Mouse (Mus musculus): Measurements from ENCODE around the gene Mdfi. TPM values are rescaled to one million over a fixed set of nuclear protein-coding genes. Genes with fewer than 3 reads are reported as not detected.

Gene Mdfi
- polyA plus RNA-seq, 1 experiment from 2014 or later: 7.7 TPM

DNA sequence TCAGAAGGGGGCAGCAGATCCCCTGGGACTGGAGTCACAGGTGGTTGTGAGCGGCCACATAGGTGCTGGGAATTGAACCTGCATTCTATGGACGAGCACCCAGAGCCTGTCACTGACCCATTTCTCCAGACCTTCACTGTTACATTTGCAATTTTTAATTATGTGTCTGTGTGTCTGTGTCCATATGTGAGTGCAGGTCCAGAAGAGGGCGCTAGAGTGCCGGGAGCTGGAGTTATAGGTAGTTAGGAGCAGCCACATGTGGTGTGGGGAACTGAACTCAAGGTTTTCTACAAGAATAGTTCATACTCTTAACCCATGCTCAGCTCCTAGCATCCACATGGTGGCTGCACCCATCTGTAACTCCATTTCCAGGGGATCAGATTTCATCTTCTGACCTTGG, 37.5 kb downstream of the Mdfi start:
- 71% methylated on average over 4 of the region's 4 CpGs for WGBS
- H3K27ac ChIP-seq: no peak overlapping the region
- ATAC-seq (ENCODE audit: low FRiP score) (no peak), DNase-seq (ENCODE audit: low spot score) (no peak)
- peaks cover 7% of the 10 kb centered on the region for H3K4me1 ChIP-seq (replicated peaks; ENCODE audit: control insufficient read depth, insufficient read depth, low read length)
- H3K4me2 ChIP-seq (replicated peaks): no peak overlapping the region
- H3K9ac ChIP-seq: no peak overlapping the region
- H3K36me3 ChIP-seq (replicated peaks; ENCODE audit: control insufficient read depth, insufficient read depth): no peaks in the 10 kb centered on the region
- no peak overlapping the region for H3K4me3 ChIP-seq (replicated peaks; ENCODE audit: low read length)
- H3K9me3 ChIP-seq (ENCODE audit: control insufficient read depth, low read length): no peaks in the 10 kb centered on the region
- no peaks in the 10 kb centered on the region for H3K27me3 ChIP-seq (ENCODE audit: control insufficient read depth, insufficient read depth, low read length)

DNA sequence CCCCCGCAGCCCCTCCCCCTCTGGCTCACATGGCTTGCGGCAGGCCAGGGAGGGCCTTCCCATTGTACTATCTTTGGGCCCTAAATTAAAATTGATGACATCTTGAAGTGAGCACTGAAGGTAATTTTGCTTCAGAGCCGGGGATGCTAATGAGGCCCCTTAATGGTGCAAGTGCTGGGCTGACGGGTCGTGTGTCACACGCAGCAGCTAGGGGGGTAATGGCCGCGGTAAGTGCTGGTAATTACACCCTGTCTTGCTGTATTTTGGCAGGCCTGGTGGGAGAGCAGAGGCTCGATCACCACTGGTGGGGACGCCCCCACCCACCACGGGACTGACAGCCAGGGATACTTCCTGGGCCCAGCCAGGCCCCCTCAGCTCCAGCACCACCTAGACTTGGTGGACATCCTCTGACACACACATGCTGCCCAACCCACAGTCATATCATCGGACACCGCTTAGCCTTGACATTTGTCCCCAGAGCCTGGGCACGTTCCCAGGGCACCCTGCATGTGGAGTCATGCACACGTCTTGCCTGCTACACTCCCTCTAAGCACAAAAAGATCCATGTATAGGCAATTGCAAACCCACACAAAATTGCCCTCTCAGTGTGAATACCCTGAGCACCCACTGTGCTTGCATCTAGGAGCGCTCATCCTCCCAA, 38.2 kb downstream of the Mdfi start:
- ATAC-seq (ENCODE audit: low FRiP score): no peak
- 45% methylated on average over 16 of the region's 16 CpGs for WGBS

DNA sequence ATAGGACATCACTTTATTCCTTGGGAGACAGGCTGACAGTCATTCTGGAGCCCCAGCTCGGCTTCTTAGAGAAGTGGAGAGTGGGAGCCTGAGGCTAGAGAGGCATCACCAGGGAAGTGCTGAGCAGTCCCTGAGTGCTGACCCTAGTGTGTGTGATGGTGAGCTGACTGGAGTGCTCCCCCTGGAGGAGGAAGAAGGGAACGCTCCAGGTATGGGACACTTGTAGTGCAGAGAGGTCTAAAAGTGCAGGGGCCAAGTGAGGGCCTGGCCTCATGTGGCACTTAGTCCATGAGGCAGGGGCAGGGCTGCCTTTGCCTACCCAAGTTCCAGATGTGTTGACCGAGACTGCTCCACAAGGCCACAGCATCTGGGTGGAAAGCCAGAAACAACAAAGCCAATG, 39.0 kb downstream of the Mdfi start:
- DNase-seq (ENCODE audit: low spot score) (no peak), ATAC-seq (ENCODE audit: low FRiP score) (no peak)
- no peaks in the 10 kb centered on the region for H3K27me3 ChIP-seq (ENCODE audit: control insufficient read depth, insufficient read depth, low read length)
- H3K27ac ChIP-seq: no peak overlapping the region
- no peaks in the 10 kb centered on the region for H3K36me3 ChIP-seq (replicated peaks; ENCODE audit: control insufficient read depth, insufficient read depth)
- H3K4me1 ChIP-seq (replicated peaks; ENCODE audit: control insufficient read depth, insufficient read depth, low read length): peaks cover 7% of the 10 kb centered on the region
- no peaks in the 10 kb centered on the region for H3K9me3 ChIP-seq (ENCODE audit: control insufficient read depth, low read length)
- no peak overlapping the region for H3K4me2 ChIP-seq (replicated peaks)
- no peak overlapping the region for H3K4me3 ChIP-seq (replicated peaks; ENCODE audit: low read length)
- H3K9ac ChIP-seq: no peak overlapping the region
- 43% methylated on average over 3 of the region's 3 CpGs for WGBS

More for the DNA sequence above, 38.2 kb downstream of the Mdfi start:
- Histone ChIP-seq H3K27ac (no peak overlapping the region), H3K27me3 (ENCODE audit: control insufficient read depth, insufficient read depth, low read length) (no peaks in the 10 kb centered on the region), H3K9ac (no peak overlapping the region), H3K9me3 (ENCODE audit: control insufficient read depth, low read length) (no peaks in the 10 kb centered on the region), H3K4me2 (replicated peaks) (no peak overlapping the region), H3K4me3 (replicated peaks; ENCODE audit: low read length) (no peak overlapping the region), H3K36me3 (replicated peaks; ENCODE audit: control insufficient read depth, insufficient read depth) (no peaks in the 10 kb centered on the region), H3K4me1 (replicated peaks; ENCODE audit: control insufficient read depth, insufficient read depth, low read length) (peaks cover 7% of the 10 kb centered on the region)
- no peak for DNase-seq (ENCODE audit: low spot score)

DNA sequence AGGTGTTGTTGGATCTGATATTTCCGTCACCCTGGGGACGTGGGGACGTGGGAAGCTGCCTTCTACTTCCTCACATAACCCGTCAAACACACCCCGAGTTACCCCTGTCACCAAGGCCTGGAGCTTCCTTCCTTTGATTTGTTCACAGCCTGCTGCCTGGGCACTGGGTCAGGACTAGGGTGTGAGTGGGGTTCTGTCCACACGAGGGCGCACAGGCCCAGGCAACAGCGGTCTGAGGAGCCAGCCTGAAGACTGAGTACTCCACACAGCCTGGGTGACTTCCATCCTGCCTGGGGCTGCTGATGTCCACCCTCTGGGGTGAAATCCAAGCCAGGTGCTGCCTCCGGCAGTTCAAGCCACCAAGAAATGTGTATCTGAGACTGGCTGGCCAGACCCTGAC, 41.1 kb downstream of the Mdfi start:
- H3K4me2 ChIP-seq (replicated peaks): no peak overlapping the region
- H3K4me3 ChIP-seq (replicated peaks; ENCODE audit: low read length): no peak overlapping the region
- H3K27me3 ChIP-seq (ENCODE audit: control insufficient read depth, insufficient read depth, low read length): no peaks in the 10 kb centered on the region
- DNase-seq (ENCODE audit: low spot score) (peak; percentile 83), ATAC-seq (ENCODE audit: low FRiP score) (peak; percentile 75)
- H3K4me1 ChIP-seq (replicated peaks; ENCODE audit: control insufficient read depth, insufficient read depth, low read length): peaks cover 7% of the 10 kb centered on the region
- WGBS: 13% methylated on average over 9 of the region's 9 CpGs
- H3K27ac ChIP-seq: no peak overlapping the region
- H3K9ac ChIP-seq: no peak overlapping the region
- no peaks in the 10 kb centered on the region for H3K9me3 ChIP-seq (ENCODE audit: control insufficient read depth, low read length)
- no peaks in the 10 kb centered on the region for H3K36me3 ChIP-seq (replicated peaks; ENCODE audit: control insufficient read depth, insufficient read depth)

DNA sequence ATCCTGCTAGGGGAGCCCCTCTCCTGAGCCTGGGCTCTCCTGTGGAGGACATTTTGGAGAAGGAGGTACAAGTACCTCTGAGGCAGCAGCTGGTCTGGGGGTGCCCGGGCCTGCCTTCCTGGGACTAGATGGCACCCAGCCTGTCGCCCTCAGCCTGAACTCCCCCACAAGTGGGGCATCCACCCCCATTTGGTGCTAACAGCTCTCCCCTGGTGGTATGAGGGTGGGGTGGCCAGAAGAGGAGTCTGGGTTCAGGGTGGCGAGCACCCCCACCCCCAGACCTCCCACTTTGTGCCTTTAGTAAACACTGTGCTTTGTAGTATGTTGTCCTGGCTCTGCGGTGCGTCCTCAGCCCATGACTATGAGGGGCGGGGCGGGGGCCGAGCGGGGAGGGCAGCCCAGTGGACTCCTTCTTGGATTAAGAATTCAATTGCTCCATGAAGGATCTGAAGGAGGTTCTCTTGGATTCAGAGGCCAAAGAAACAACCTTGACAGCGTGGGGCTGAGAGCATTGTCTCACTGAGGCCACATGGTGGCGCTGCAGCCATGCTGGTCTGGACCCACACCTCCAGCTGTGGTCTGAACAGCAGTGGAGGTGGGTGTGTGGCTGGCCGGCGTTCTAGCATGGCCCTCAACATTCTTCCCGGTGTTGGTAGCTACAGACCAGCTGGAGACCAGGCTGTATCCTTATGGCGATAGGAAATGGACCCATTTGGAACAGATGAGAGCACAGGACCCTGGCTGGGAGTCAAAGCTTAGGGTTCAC, 42.2 kb downstream of the Mdfi start:
- no peak overlapping the region for H3K4me2 ChIP-seq (replicated peaks)
- H3K9me3 ChIP-seq (ENCODE audit: control insufficient read depth, low read length): no peaks in the 10 kb centered on the region
- peaks cover 7% of the 10 kb centered on the region for H3K4me1 ChIP-seq (replicated peaks; ENCODE audit: control insufficient read depth, insufficient read depth, low read length)
- H3K36me3 ChIP-seq (replicated peaks; ENCODE audit: control insufficient read depth, insufficient read depth): no peaks in the 10 kb centered on the region
- 20% methylated on average over 15 of the region's 15 CpGs for WGBS
- DNase-seq (ENCODE audit: low spot score) (peak; percentile 88), ATAC-seq (ENCODE audit: low FRiP score) (peak; percentile 61; the same call in 1 of the 2 replicates)
- H3K27me3 ChIP-seq (ENCODE audit: control insufficient read depth, insufficient read depth, low read length): no peaks in the 10 kb centered on the region
- H3K27ac ChIP-seq: no peak overlapping the region
- no peak overlapping the region for H3K9ac ChIP-seq
- H3K4me3 ChIP-seq (replicated peaks; ENCODE audit: low read length): no peak overlapping the region

DNA sequence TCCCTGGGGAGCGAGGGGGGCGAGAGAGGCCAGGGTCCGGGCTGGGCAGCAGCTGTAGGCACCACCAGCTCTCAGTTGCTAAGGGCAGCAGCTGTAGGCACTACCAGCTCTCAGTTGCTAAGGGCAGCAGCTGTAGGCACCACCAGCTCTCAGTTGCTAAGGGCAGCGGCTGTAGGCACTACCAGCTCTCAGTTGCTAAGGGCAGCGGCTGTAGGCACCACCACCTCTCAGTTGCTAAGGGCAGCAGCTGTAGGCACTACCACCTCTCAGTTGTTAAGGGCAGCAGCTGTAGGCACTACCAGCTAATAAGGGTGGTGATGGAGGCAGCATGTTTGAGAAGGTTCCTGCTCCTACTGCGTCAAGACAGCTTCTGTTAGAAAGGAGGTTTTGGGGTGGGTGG, 45.5 kb downstream of the Mdfi start:
- no peaks in the 10 kb centered on the region; the same call in none of the 2 replicates for H3K4me1 ChIP-seq (replicated peaks; ENCODE audit: control insufficient read depth, insufficient read depth, low read length)
- 61% methylated on average over 6 of the region's 6 CpGs for WGBS
- no peaks in the 10 kb centered on the region for H3K36me3 ChIP-seq (replicated peaks; ENCODE audit: control insufficient read depth, insufficient read depth)
- ATAC-seq (ENCODE audit: low FRiP score) (no peak), DNase-seq (ENCODE audit: low spot score) (no peak)
- no peak overlapping the region for H3K4me3 ChIP-seq (replicated peaks; ENCODE audit: low read length)
- H3K27me3 ChIP-seq (ENCODE audit: control insufficient read depth, insufficient read depth, low read length): no peaks in the 10 kb centered on the region
- H3K4me2 ChIP-seq (replicated peaks): no peak overlapping the region
- no peak overlapping the region for H3K27ac ChIP-seq
- no peak overlapping the region for H3K9ac ChIP-seq
- no peaks in the 10 kb centered on the region for H3K9me3 ChIP-seq (ENCODE audit: control insufficient read depth, low read length)

DNA sequence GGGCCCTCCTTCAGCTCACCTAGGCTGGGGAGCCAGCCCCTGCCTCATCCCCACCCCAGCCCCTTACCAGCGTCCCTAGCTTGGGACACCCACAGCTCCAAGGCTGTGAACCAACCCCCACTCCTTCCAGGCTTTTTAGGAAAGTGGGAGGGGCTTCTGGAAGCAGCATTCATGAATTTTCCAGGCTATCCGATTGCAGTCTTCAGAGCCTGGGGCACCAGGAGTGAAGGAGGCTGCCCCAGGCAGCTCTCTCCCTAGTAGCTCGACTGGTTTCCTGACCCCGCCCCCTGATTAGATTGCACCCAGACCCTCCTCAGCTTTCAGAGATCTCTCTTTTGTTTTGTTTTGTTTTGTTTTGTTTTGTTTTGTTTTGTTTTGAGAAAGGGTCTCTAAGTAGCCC, 46.2 kb downstream of the Mdfi start:
- Histone ChIP-seq H3K4me1 (replicated peaks; ENCODE audit: control insufficient read depth, insufficient read depth, low read length) (no peaks in the 10 kb centered on the region; the same call in none of the 2 replicates), H3K36me3 (replicated peaks; ENCODE audit: control insufficient read depth, insufficient read depth) (no peaks in the 10 kb centered on the region), H3K27ac (no peak overlapping the region), H3K27me3 (ENCODE audit: control insufficient read depth, insufficient read depth, low read length) (no peaks in the 10 kb centered on the region), H3K4me2 (replicated peaks) (no peak overlapping the region), H3K4me3 (replicated peaks; ENCODE audit: low read length) (no peak overlapping the region), H3K9me3 (ENCODE audit: control insufficient read depth, low read length) (no peaks in the 10 kb centered on the region), H3K9ac (no peak overlapping the region)
- no peak for DNase-seq (ENCODE audit: low spot score)
- ATAC-seq (ENCODE audit: low FRiP score): no peak
- 7% methylated on average over 4 of the region's 4 CpGs for WGBS

DNA sequence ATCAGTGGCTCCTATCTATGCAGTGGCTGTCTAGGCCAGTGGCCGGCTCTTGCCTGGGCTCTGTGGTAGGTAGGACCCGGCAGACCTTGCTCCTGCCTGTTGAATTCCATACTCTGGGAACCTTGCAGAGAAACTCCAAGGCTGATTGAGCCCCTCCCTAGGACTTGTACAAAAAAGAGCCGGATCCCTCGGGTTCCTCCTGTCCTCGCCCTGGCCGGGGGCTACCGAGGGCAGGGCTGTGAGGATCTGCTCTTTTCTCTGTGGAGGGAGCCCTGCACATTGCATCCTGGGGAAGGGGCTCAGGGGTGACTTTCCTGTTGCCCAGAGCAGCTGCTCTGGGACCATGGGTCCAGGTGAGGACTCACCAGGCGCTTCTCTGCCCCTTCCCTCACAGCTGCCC, 46.9 kb downstream of the Mdfi start:
- Histone ChIP-seq H3K4me3 (replicated peaks; ENCODE audit: low read length) (no peak overlapping the region), H3K36me3 (replicated peaks; ENCODE audit: control insufficient read depth, insufficient read depth) (no peaks in the 10 kb centered on the region), H3K4me1 (replicated peaks; ENCODE audit: control insufficient read depth, insufficient read depth, low read length) (no peaks in the 10 kb centered on the region; the same call in 1 of the 2 replicates), H3K4me2 (replicated peaks) (no peak overlapping the region), H3K27me3 (ENCODE audit: control insufficient read depth, insufficient read depth, low read length) (no peaks in the 10 kb centered on the region), H3K27ac (no peak overlapping the region), H3K9ac (no peak overlapping the region), H3K9me3 (ENCODE audit: control insufficient read depth, low read length) (no peaks in the 10 kb centered on the region)
- DNase-seq (ENCODE audit: low spot score) (no peak), ATAC-seq (ENCODE audit: low FRiP score) (no peak)
- WGBS: 62% methylated on average over 8 of the region's 8 CpGs

DNA sequence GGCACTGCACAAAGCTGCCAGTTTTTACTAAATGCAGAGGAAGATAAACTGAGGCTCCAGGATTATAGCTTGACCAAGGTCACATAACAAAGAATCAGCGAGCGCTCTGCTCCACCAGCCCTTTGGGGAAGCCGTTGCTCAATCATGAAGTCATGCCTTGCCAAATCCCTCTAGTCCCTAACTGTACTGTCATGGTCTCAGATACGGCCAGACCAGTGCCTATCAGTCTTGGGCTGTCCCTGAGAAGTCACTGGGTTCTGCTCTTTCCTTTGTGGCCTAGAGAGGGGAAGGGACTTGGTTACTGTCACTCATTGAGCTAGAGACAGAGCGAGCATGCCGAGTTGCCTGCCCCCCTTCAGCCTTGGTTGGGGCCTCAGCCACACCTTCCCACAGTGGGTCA, 50.1 kb downstream of the Mdfi start:
- H3K4me3 ChIP-seq (replicated peaks; ENCODE audit: low read length): no peak overlapping the region
- H3K9ac ChIP-seq: no peak overlapping the region
- no peaks in the 10 kb centered on the region for H3K4me1 ChIP-seq (replicated peaks; ENCODE audit: control insufficient read depth, insufficient read depth, low read length)
- no peak overlapping the region for H3K4me2 ChIP-seq (replicated peaks)
- ATAC-seq (ENCODE audit: low FRiP score) (no peak), DNase-seq (ENCODE audit: low spot score) (no peak)
- 87% methylated on average over 6 of the region's 6 CpGs for WGBS
- H3K9me3 ChIP-seq (ENCODE audit: control insufficient read depth, low read length): no peaks in the 10 kb centered on the region
- H3K27me3 ChIP-seq (ENCODE audit: control insufficient read depth, insufficient read depth, low read length): no peaks in the 10 kb centered on the region
- no peaks in the 10 kb centered on the region for H3K36me3 ChIP-seq (replicated peaks; ENCODE audit: control insufficient read depth, insufficient read depth)
- no peak overlapping the region for H3K27ac ChIP-seq
